Mouse (Mus musculus) myocyte (in vitro differentiated cells): ENCODE measurements around the gene Camta1. TPM values are rescaled to one million over a fixed set of nuclear protein-coding genes. Genes with fewer than 3 reads are reported as not detected.

ENCODE experiments used
- H3K27me3 ChIP-seq: one replicate; pipeline ENCODE4 v1.6.1; 2011; ENCODE audit not compliant: control insufficient read depth, insufficient read depth, insufficient read length
- H3K36me3 ChIP-seq: one replicate; pipeline ENCODE4 v1.6.1; 2011; ENCODE audit not compliant: control insufficient read depth, insufficient read depth
- H3K4me2 ChIP-seq: one replicate; pipeline ENCODE4 v1.6.1; 2011; ENCODE audit warnings: low read depth, control low read depth
- H3K4me3 ChIP-seq: one replicate; pipeline ENCODE4 v1.5.1; 2011; ENCODE audit warnings: mild to moderate bottlenecking, control low read depth, moderate library complexity
- H3K79me2 ChIP-seq: one replicate; pipeline ENCODE4 v1.6.1; 2011; ENCODE audit not compliant: control insufficient read depth, insufficient read depth
- H3ac ChIP-seq: one replicate; pipeline ENCODE4 v1.6.1; 2011; ENCODE audit not compliant: control insufficient read depth, insufficient read length
- CEBPB ChIP-seq: IDR thresholded peaks from 2 replicates; pipeline ENCODE4 v1.6.1; 2011; ENCODE audit warnings: mild to moderate bottlenecking, moderate library complexity; ENCODE audit not compliant: poor library complexity, insufficient read depth, severe bottlenecking
- E2F4 ChIP-seq: IDR thresholded peaks from one replicate; pipeline ENCODE4 v1.6.1; 2011; ENCODE audit warnings: mild to moderate bottlenecking, control low read depth, moderate library complexity; ENCODE audit not compliant: insufficient read depth
- MAX ChIP-seq: IDR thresholded peaks from one replicate; pipeline ENCODE4 v1.6.1; 2011; ENCODE audit warnings: low read depth, mild to moderate bottlenecking, control low read depth
- MYOD1 ChIP-seq, 3 experiments: IDR thresholded peaks; one replicate each; pipeline ENCODE4 v1.6.1; 2011; ENCODE audit warnings: control low read depth in 2 of 3, low read depth in 2 of 3, mild to moderate bottlenecking in 2 of 3, moderate library complexity in 1 of 3; ENCODE audit not compliant: insufficient read length in 2 of 3, control insufficient read depth in 1 of 3
- MYOG ChIP-seq, 3 experiments: IDR thresholded peaks; one replicate each; pipeline ENCODE4 v1.6.1; 2011; ENCODE audit warnings: control low read depth in 2 of 3, low read depth in 2 of 3, mild to moderate bottlenecking in 2 of 3; ENCODE audit not compliant: insufficient read length in 2 of 3, control insufficient read depth in 1 of 3, insufficient read depth in 1 of 3
- POLR2A ChIP-seq: IDR thresholded peaks from one replicate; pipeline ENCODE4 v1.6.1; 2011; ENCODE audit warnings: low read depth, mild to moderate bottlenecking, control low read depth, moderate library complexity; ENCODE audit not compliant: insufficient read length
- POLR2AphosphoS2 ChIP-seq: IDR thresholded peaks from one replicate; pipeline ENCODE4 v1.6.1; 2011; ENCODE audit warnings: low read depth, control low read depth; ENCODE audit not compliant: insufficient read length
- REST ChIP-seq: IDR thresholded peaks from one replicate; pipeline ENCODE4 v1.6.1; 2011; ENCODE audit warnings: mild to moderate bottlenecking, control low read depth, moderate library complexity; ENCODE audit not compliant: insufficient read depth, insufficient read length
- SRF ChIP-seq: IDR thresholded peaks from one replicate; pipeline ENCODE4 v1.6.1; 2011; ENCODE audit warnings: low read depth; ENCODE audit not compliant: control insufficient read depth, insufficient read length
- TCF12 ChIP-seq: IDR thresholded peaks from one replicate; pipeline ENCODE4 v1.6.1; 2011; ENCODE audit warnings: mild to moderate bottlenecking, control low read depth; ENCODE audit not compliant: poor library complexity, insufficient read depth, severe bottlenecking
- TCF3 ChIP-seq: IDR thresholded peaks from one replicate; pipeline ENCODE4 v1.6.1; 2011; ENCODE audit warnings: low read depth, control low read depth; ENCODE audit not compliant: insufficient read length
- USF1 ChIP-seq: IDR thresholded peaks from one replicate; pipeline ENCODE4 v1.6.1; 2011; ENCODE audit warnings: low read depth, mild to moderate bottlenecking, control low read depth, moderate library complexity
- polyA plus RNA-seq: library from polyadenylated mRNA; unstranded; fragments of >200 nt; fragmentation: generic; extraction: Trizol; gene quantifications from one replicate; pipeline ENCODE4 v1.2.1, GENCODE M21; 2012; ENCODE audit warnings: missing spikeins

The Camta1 gene
- polyA plus RNA-seq, 1 experiment: 40.6 TPM

DNA sequence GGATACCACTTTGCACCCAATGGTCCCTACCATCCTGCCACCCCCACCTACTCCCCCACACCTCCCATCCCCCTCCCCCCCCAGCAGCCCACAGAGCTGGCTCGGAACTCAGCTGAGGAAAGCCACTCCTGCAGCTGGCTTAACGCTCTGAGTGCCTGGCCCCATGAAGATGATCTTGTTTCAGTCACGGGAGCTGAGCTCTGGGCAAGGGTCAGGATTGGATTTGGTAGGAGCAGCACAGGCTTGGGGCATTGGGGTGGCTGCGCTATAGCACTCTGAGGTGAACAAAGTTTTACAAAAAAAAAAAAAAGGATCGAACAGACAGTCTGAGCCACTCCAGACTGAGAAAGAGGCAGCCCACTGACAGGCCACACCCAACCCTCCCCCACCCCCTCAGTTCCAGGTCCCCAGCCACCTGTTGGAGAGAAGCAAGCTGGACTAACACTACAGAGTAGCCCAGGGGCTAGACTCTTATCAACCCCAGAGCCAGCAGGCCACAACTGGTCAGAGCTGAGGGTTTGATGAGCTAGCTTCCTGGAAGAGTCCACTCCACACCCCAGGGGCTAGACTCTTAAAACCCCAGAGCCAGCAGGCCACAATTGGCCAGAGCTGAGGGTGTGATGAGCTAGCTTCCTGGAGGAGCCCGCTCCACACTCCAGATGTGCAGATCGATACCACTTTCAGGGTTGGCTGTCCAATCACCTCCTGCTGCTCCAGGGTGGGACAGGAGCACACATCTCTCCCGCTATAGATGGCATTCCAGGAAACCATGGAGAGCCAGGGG lies 966.8 kb downstream of the Camta1 start:
- no peak overlapping the region for H3K4me3 ChIP-seq
- no peak overlapping the region for H3ac ChIP-seq
- H3K79me2 ChIP-seq: no peaks in the 10 kb centered on the region
- no peaks in the 10 kb centered on the region for H3K27me3 ChIP-seq
- no peak for TF ChIP-seq REST
- no peak for TF ChIP-seq POLR2A
- TF ChIP-seq CEBPB: no peak
- TF ChIP-seq POLR2AphosphoS2: no peak
- no peak for TF ChIP-seq SRF
- TF ChIP-seq TCF3: no peak
- no peak for TF ChIP-seq TCF12
- TF ChIP-seq MYOD1 (IDR thresholded peaks at IDR 0.05; ENCODE audit: control insufficient read depth in 1 of 3, insufficient read length in 2 of 3, low read depth in 2 of 3): no peak
- no peak for TF ChIP-seq USF1
- no peak for TF ChIP-seq E2F4
- no peak for TF ChIP-seq MAX
- no peak for TF ChIP-seq MYOG (IDR thresholded peaks at IDR 0.05; ENCODE audit: control insufficient read depth in 1 of 3, insufficient read depth in 1 of 3, insufficient read length in 2 of 3, low read depth in 2 of 3)
- H3K4me2 ChIP-seq: no peak overlapping the region
- peaks cover 4% of the 10 kb centered on the region for H3K36me3 ChIP-seq

DNA sequence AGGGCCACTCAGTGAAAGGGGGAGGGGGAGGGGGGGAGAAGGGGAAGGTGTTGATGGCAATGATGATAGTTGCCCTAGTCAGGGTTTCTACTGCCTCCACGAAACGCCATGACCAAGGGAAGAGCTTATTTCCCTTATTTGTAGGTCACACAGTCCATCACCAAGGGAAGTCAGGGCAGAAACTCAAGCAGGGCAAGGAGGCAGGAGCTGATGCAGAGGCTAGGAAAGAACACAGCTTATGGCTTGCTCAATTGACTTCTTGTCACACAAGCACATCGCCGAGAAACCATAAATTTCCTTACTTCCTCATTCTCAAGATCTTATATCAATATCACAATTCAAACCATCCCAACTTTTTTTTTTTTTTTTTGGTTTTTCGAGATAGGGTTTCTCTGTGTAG lies 970.4 kb downstream of the Camta1 start:
- Histone ChIP-seq H3K4me3 (no peak overlapping the region), H3K4me2 (no peak overlapping the region), H3K27me3 (no peaks in the 10 kb centered on the region), H3K36me3 (no peaks in the 10 kb centered on the region), H3K79me2 (no peaks in the 10 kb centered on the region), H3ac (no peak overlapping the region)
- no peak for TF ChIP-seq TCF3
- TF ChIP-seq POLR2A: no peak
- no peak for TF ChIP-seq E2F4
- no peak for TF ChIP-seq TCF12
- no peak for TF ChIP-seq MYOD1 (IDR thresholded peaks at IDR 0.05; ENCODE audit: control insufficient read depth in 1 of 3, insufficient read length in 2 of 3, low read depth in 2 of 3)
- no peak for TF ChIP-seq USF1
- no peak for TF ChIP-seq REST
- no peak for TF ChIP-seq MYOG (IDR thresholded peaks at IDR 0.05; ENCODE audit: control insufficient read depth in 1 of 3, insufficient read depth in 1 of 3, insufficient read length in 2 of 3, low read depth in 2 of 3)
- TF ChIP-seq SRF: no peak
- no peak for TF ChIP-seq CEBPB
- TF ChIP-seq POLR2AphosphoS2: no peak

DNA sequence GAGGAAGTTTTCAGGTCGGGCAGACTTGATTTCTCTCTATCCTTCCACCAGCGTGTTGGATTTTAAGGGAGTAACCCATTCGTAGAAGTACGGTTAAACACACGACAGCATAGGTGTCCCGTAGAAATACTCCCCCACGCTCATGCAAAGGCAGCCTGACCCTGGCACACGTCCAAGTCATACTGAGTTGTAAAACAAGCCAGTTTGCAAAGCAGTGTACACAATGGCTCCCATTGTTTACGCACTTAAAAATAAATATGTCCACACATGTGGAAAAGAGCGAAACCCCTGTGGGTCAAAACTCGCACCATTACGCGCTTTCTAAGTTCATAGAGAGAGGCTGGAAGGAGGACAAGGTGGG lies 971.7 kb downstream of the Camta1 start:
- H3K27me3 ChIP-seq: no peaks in the 10 kb centered on the region
- no peak overlapping the region for H3K4me3 ChIP-seq
- no peaks in the 10 kb centered on the region for H3K79me2 ChIP-seq
- no peak overlapping the region for H3K4me2 ChIP-seq
- no peak for TF ChIP-seq SRF
- TF ChIP-seq TCF3: no peak
- no peak for TF ChIP-seq MYOD1 (IDR thresholded peaks at IDR 0.05; ENCODE audit: control insufficient read depth in 1 of 3, insufficient read length in 2 of 3, low read depth in 2 of 3)
- no peak for TF ChIP-seq REST
- no peak for TF ChIP-seq MYOG (IDR thresholded peaks at IDR 0.05; ENCODE audit: control insufficient read depth in 1 of 3, insufficient read depth in 1 of 3, insufficient read length in 2 of 3, low read depth in 2 of 3)
- no peak for TF ChIP-seq POLR2AphosphoS2
- TF ChIP-seq CEBPB: no peak
- TF ChIP-seq E2F4: no peak
- no peak for TF ChIP-seq TCF12
- TF ChIP-seq MAX: no peak
- no peak overlapping the region for H3ac ChIP-seq
- no peaks in the 10 kb centered on the region for H3K36me3 ChIP-seq

DNA sequence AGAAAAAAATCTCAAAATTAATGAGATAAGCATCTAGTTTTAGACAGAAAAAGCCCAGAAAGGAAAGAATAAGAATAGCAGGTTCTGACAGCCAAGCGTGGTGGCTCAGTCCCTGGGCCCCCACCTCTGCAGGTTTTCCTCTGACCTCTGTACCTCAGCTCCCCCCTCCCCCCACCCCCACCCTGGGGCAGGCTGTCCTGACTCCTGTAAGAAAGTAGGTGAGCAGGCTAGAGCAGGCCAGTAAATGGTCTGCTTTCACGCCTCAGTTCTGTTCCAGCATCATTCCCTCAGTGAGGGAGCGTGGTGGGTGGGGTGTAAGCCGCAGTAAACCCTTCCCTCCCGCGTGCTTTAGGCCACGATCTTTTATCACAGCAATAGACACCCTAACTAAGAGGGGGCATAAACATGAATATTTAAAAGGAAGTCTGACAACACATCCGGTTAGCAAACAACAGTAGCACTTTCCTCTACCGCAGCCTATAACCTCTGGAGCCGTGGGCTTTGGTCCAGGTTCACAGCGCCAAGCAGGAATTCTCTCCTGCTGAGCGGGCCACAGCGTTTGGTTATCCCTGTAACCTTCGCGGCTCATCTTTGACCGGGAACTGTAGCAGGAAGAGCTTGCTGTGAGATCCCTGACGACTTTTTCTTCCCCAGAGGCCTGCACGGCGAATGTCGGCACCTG lies 972.3 kb downstream of the Camta1 start:
- no peak overlapping the region for H3ac ChIP-seq
- H3K36me3 ChIP-seq: no peaks in the 10 kb centered on the region
- no peak overlapping the region for H3K4me2 ChIP-seq
- H3K27me3 ChIP-seq: no peaks in the 10 kb centered on the region
- TF ChIP-seq SRF (no peak), MYOD1 (IDR thresholded peaks at IDR 0.05; ENCODE audit: control insufficient read depth in 1 of 3, insufficient read length in 2 of 3, low read depth in 2 of 3) (no peak), MYOG (IDR thresholded peaks at IDR 0.05; ENCODE audit: control insufficient read depth in 1 of 3, insufficient read depth in 1 of 3, insufficient read length in 2 of 3, low read depth in 2 of 3) (no peak), REST (no peak), CEBPB (no peak), POLR2A (no peak), POLR2AphosphoS2 (no peak), USF1 (no peak), E2F4 (no peak), MAX (no peak), TCF12 (no peak), TCF3 (no peak)
- H3K79me2 ChIP-seq: no peaks in the 10 kb centered on the region
- H3K4me3 ChIP-seq: no peak overlapping the region
